ENCODE assay signal across 9 mouse cellular contexts in the genomic region with DNA sequence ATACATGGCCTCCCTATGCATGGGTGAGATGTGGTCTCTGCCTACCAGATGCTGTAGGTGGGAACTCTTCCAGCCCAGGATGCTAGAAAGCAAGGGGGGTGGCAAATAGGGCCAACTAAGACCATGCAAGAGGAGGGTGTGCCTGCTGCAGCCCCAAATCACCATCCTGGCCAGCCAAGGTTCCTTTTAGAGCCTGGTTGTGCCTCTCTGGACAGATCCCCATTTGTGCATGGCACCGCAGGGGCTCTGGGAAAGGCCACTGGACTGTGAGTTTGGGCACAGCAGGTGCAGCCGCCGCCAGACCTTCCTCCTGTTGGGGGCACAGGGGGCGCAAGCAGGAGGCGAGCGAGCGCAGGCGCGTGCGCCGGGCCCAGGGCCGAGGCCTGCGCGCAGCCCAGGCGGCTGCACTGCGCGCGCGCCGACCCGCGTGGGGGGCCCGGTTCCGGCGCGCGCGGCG. TPM values are rescaled to one million over a fixed set of nuclear protein-coding genes. Genes with fewer than 3 reads are reported as not detected.
A peak's percentile ranks its signal among the peaks of the same experiment; 100 is the strongest.
DNase-seq lines count a peak whose midpoint lies in the region; ATAC-seq and TF ChIP-seq lines count a peak whose summit lies in the region.
"Had no signal": no experiment of that assay in that cellular context is flagged by ENCODE, and none has a peak within 500 bp of the region (broad histone marks: within the 10 kb centered on the region; RNA-seq: fewer than 3 reads in every experiment).

No protein-coding gene starts in this region.

- peak overlapping the region; percentile 78 for H3K4me3 ChIP-seq in embryonic facial prominence, embryonic 14.5 days (ENCODE audit: low read depth, low read length)
- H3K4me3 ChIP-seq in intestine, embryonic 14.5 days (ENCODE audit: low read depth, low read length), result peak overlapping the region; percentile 52
- peak overlapping the region; percentile 58 for H3K4me3 ChIP-seq in stomach, postnatal 0 days (ENCODE audit: low read depth, low read length)

- H3K36me3 ChIP-seq in embryonic facial prominence, embryonic 14.5 days (ENCODE audit: control insufficient read depth, insufficient read depth, low read length), result no peaks in the 10 kb centered on the region
- no peaks in the 10 kb centered on the region for H3K36me3 ChIP-seq in intestine, embryonic 14.5 days (ENCODE audit: control insufficient read depth, insufficient read depth, low read length)
- no peaks in the 10 kb centered on the region for H3K36me3 ChIP-seq in stomach, postnatal 0 days (ENCODE audit: control insufficient read depth, insufficient read depth, low read length)

- H3K4me2 ChIP-seq in embryonic facial prominence, embryonic 14.5 days (ENCODE audit: low read depth, low read length), result peak overlapping the region; percentile 83
- peak overlapping the region; percentile 86 for H3K4me2 ChIP-seq in intestine, embryonic 14.5 days (ENCODE audit: low read length)
- peak overlapping the region; percentile 79 for H3K4me2 ChIP-seq in stomach, postnatal 0 days (replicated peaks; ENCODE audit: low read depth)

- H3K27me3 ChIP-seq in embryonic facial prominence, embryonic 14.5 days (replicated peaks; ENCODE audit: control insufficient read depth, insufficient read depth, low read length), result no peaks in the 10 kb centered on the region
- peaks cover 26% of the 10 kb centered on the region; the same call in 1 of the 2 replicates for H3K27me3 ChIP-seq in intestine, embryonic 14.5 days (replicated peaks; ENCODE audit: control insufficient read depth, insufficient read depth, low read length)
- no peaks in the 10 kb centered on the region for H3K27me3 ChIP-seq in stomach, postnatal 0 days (ENCODE audit: control insufficient read depth, insufficient read depth, low read length)
- H3K27me3 ChIP-seq: CH12.LX had no signal

- peak; percentile 4 to 5 for DNase-seq in cerebellum, postnatal 36 days
- peak; percentile 42 for DNase-seq in 3134 (ENCODE audit: extremely low read depth, insufficient read length, low spot score)
- DNase-seq in embryonic facial prominence, embryonic 14.5 days (ENCODE audit: low spot score), result peak; percentile 52
- DNase-seq in intestine, embryonic 14.5 days (ENCODE audit: low spot score), result peak; percentile 68
- DNase-seq in mesoderm, embryonic 11.5 days (ENCODE audit: low read depth, low spot score), result peak; percentile 30
- peak; percentile 18 for DNase-seq in stomach, postnatal 0 days (ENCODE audit: low spot score)
- no peak for DNase-seq in spleen, adult 18-20 months

- TF ChIP-seq EP300 in stomach, postnatal 0 days (optimal IDR thresholded peaks at IDR 0.05), result no peak

- H3K27ac ChIP-seq in embryonic facial prominence, embryonic 14.5 days (replicated peaks; ENCODE audit: low read depth, low read length), result peak overlapping the region; percentile 65; the same call in 1 of the 2 replicates
- H3K27ac ChIP-seq in intestine, embryonic 14.5 days (ENCODE audit: low read depth), result no peak overlapping the region
- H3K27ac ChIP-seq in stomach, postnatal 0 days (replicated peaks), result peak overlapping the region; percentile 80

- peak; percentile 18; the same call in 1 of the 2 replicates for TF ChIP-seq CTCF in stomach, postnatal 0 days (IDR thresholded peaks at IDR 0.05; ENCODE audit: low read depth)

- no peak for ATAC-seq in cerebellum, adult (ENCODE audit: insufficient number of reproducible peaks, low FRiP score, low TSS enrichment)
- peak; percentile 88 for ATAC-seq in embryonic facial prominence, embryonic 14.5 days (ENCODE audit: low read depth)
- ATAC-seq in intestine, embryonic 14.5 days (replicated peaks; ENCODE audit: low FRiP score, low TSS enrichment, low read depth), result peak; percentile 79
- ATAC-seq in stomach, postnatal 0 days (ENCODE audit: low FRiP score, low TSS enrichment), result peak; percentile 57

- H3K4me1 ChIP-seq in embryonic facial prominence, embryonic 14.5 days (ENCODE audit: control insufficient read depth, insufficient read depth, low read length), result peaks cover 2% of the 10 kb centered on the region; the same call in 1 of the 2 replicates
- peaks cover 10% of the 10 kb centered on the region for H3K4me1 ChIP-seq in intestine, embryonic 14.5 days (replicated peaks; ENCODE audit: control insufficient read depth, insufficient read depth, low read length)
- H3K4me1 ChIP-seq in stomach, postnatal 0 days (replicated peaks; ENCODE audit: control insufficient read depth, insufficient read depth), result no peaks in the 10 kb centered on the region; the same call in 1 of the 2 replicates

- H3K9ac ChIP-seq in embryonic facial prominence, embryonic 14.5 days (ENCODE audit: low read depth, low read length), result peak overlapping the region; percentile 82
- peak overlapping the region; percentile 54 for H3K9ac ChIP-seq in intestine, embryonic 14.5 days (ENCODE audit: low read length)
- H3K9ac ChIP-seq in stomach, postnatal 0 days (ENCODE audit: low read length), result peak overlapping the region; percentile 73

- no CpG with 5 or more reads among the region's 29 CpGs for WGBS in embryonic facial prominence, embryonic 14.5 days
- 0% methylated on average over 19 of the region's 29 CpGs for WGBS in intestine, embryonic 14.5 days
- WGBS in stomach, postnatal 0 days, result 1% methylated on average over 29 of the region's 29 CpGs

- peaks cover 9% of the 10 kb centered on the region; the same call in 1 of the 2 replicates for H3K9me3 ChIP-seq in embryonic facial prominence, embryonic 14.5 days (ENCODE audit: control insufficient read depth, low read length)
- 0 out of 2 replicates have a peak, but pooled peaks cover 9% of the 10 kb centered on the region for H3K9me3 ChIP-seq in intestine, embryonic 14.5 days (ENCODE audit: control insufficient read depth, low read length)
- H3K9me3 ChIP-seq in stomach, postnatal 0 days (ENCODE audit: control insufficient read depth, low read length), result no peaks in the 10 kb centered on the region

RNA-seq across cellular contexts. Expression of gene Clip4, which starts 14.0 kb away (rescaled TPM):
- 13.0 and 15.3 TPM in 2 replicates for polyA plus RNA-seq in embryonic facial prominence, embryonic 14.5 days (2014; fragmentation: Nextera tagmentation; extraction: Ambion mirVana)
- 4.7 and 5.1 TPM in 2 replicates for polyA plus RNA-seq in intestine, embryonic 14.5 days (2014; fragmentation: Nextera tagmentation; extraction: Ambion mirVana)
- polyA plus RNA-seq in stomach, postnatal 0 days (2015; fragmentation: Nextera tagmentation; extraction: Ambion mirVana), result 12.5 and 14.2 TPM in 2 replicates

RNA-seq across cellular contexts. Expression of gene Pcare, which starts 29.6 kb away (rescaled TPM):
- not detected in 2 replicates for polyA plus RNA-seq in embryonic facial prominence, embryonic 14.5 days (2014; fragmentation: Nextera tagmentation; extraction: Ambion mirVana)
- not detected in 2 replicates for polyA plus RNA-seq in intestine, embryonic 14.5 days (2014; fragmentation: Nextera tagmentation; extraction: Ambion mirVana)
- polyA plus RNA-seq in stomach, postnatal 0 days (2015; fragmentation: Nextera tagmentation; extraction: Ambion mirVana), result 0.04 TPM in 1 of 2 replicates, not detected in the other

Comparison
In these comparisons a context has a peak if more than half of its experiments do, and no peak if none do; other contexts are left out.
1. DNase-seq: peak in cerebellum, postnatal 36 days (2 of 2), 3134 (single experiment), embryonic facial prominence, embryonic 14.5 days (single experiment), intestine, embryonic 14.5 days (single experiment), mesoderm, embryonic 11.5 days (single experiment) and stomach, postnatal 0 days (single experiment); none in spleen, adult 18-20 months (0 of 2).
2. Peak in every context shown above with its lines, with median percentiles within 50 percentile points of each other: H3K4me2 ChIP-seq, H3K4me3 ChIP-seq and H3K9ac ChIP-seq.